Mouse (Mus musculus): ENCODE results near the gene Endod1. TPM values are rescaled to one million over a fixed set of nuclear protein-coding genes. Genes with fewer than 3 reads are reported as not detected.

The Endod1 gene
- polyA plus RNA-seq, 1 experiment from 2014 or later = 7.8 TPM

DNA sequence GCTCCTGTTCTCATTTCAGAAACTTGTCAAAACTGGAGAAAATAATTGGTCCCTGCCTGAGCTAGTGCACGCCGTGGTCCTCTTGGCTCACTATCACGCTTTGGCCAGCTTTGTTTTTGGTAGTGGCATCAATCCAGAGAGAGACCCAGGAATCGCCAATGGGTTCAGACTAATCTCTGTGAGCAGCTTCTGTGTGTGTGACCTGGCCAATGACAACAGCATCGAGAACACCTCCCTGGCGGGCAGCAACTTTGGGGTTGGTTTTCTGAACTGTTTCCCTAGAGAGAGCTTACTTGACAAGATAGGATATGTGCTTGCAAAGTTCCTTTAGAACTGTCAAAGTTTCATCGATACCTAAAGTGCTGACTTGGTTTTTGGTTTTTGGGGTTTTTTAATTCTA lies 66.8 kb downstream of the Endod1 start:
- Histone ChIP-seq H3K36me3 (ENCODE audit: control insufficient read depth, insufficient read depth) (peaks cover 10% of the 10 kb centered on the region), H3K4me3 (ENCODE audit: low read length) (no peak overlapping the region), H3K9ac (ENCODE audit: low read length) (no peak overlapping the region), H3K27ac (ENCODE audit: low read length) (no peak overlapping the region), H3K4me1 (ENCODE audit: control insufficient read depth, insufficient read depth, low read length) (peaks cover 4% of the 10 kb centered on the region; the same call in 1 of the 2 replicates), H3K4me2 (ENCODE audit: low read depth, low read length) (no peak overlapping the region), H3K27me3 (ENCODE audit: control insufficient read depth, insufficient read depth, low read length) (no peaks in the 10 kb centered on the region), H3K9me3 (replicated peaks; ENCODE audit: control insufficient read depth, low read length) (no peaks in the 10 kb centered on the region)
- ATAC-seq (replicated peaks; ENCODE audit: extremely low read depth, insufficient read depth, low FRiP score) = no peak
- WGBS = 75% methylated on average over 7 of the region's 7 CpGs

DNA sequence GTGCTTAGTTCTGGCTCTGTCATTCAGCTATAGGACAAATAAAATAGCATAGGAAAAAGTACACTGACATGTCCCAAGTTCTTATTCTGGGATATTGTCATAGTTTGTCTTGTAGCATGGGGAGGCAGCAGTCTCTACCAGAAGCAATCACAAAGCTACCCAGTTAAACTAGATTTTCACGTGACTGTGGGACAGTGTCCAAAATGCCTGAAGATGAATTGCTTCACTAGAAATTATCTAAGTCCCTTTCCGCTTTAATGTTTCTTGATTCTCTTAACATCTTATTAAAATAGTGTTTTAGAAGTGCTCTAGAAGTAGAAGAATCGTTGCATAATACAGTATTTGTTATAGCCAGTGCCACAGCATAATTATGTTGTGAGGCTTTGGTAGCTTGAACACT lies 67.3 kb downstream of the Endod1 start:
- Histone ChIP-seq H3K4me3 (ENCODE audit: low read length) (no peak overlapping the region), H3K4me1 (ENCODE audit: control insufficient read depth, insufficient read depth, low read length) (peaks cover 4% of the 10 kb centered on the region; the same call in 1 of the 2 replicates), H3K36me3 (ENCODE audit: control insufficient read depth, insufficient read depth) (peaks cover 10% of the 10 kb centered on the region), H3K9me3 (replicated peaks; ENCODE audit: control insufficient read depth, low read length) (no peaks in the 10 kb centered on the region), H3K4me2 (ENCODE audit: low read depth, low read length) (no peak overlapping the region), H3K27ac (ENCODE audit: low read length) (no peak overlapping the region), H3K9ac (ENCODE audit: low read length) (no peak overlapping the region), H3K27me3 (ENCODE audit: control insufficient read depth, insufficient read depth, low read length) (no peaks in the 10 kb centered on the region)
- no peak for ATAC-seq (replicated peaks; ENCODE audit: extremely low read depth, insufficient read depth, low FRiP score)
- WGBS = 72% methylated on average over 3 of the region's 3 CpGs

DNA sequence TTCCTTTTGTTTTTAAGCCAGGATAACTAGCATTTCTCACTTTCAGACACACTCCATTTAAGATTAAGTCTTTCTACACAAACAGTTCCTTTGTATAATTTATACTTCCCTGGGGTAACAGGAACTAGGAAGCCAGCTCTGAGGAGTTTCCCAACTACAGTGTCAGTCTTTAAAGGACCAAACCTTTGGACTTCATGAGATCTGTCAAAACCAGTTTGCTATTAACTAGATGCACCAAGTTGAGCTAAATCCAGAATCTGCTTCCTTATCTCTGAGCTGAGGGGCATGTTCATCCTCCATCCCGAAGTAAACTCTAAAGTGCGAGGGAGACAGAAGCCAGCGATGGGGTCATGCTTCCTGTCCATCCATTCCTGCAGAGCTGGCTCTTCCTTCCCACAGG lies 74.0 kb downstream of the Endod1 start:
- Histone ChIP-seq H3K9me3 (replicated peaks; ENCODE audit: control insufficient read depth, low read length) (no peaks in the 10 kb centered on the region), H3K27ac (ENCODE audit: low read length) (no peak overlapping the region), H3K4me1 (ENCODE audit: control insufficient read depth, insufficient read depth, low read length) (no peaks in the 10 kb centered on the region), H3K4me3 (ENCODE audit: low read length) (no peak overlapping the region), H3K27me3 (ENCODE audit: control insufficient read depth, insufficient read depth, low read length) (no peaks in the 10 kb centered on the region), H3K36me3 (ENCODE audit: control insufficient read depth, insufficient read depth) (peaks cover 5% of the 10 kb centered on the region; the same call in 1 of the 2 replicates), H3K9ac (ENCODE audit: low read length) (no peak overlapping the region), H3K4me2 (ENCODE audit: low read depth, low read length) (no peak overlapping the region)
- no peak for ATAC-seq (replicated peaks; ENCODE audit: extremely low read depth, insufficient read depth, low FRiP score)
- WGBS = 45% methylated on average over 3 of the region's 3 CpGs

DNA sequence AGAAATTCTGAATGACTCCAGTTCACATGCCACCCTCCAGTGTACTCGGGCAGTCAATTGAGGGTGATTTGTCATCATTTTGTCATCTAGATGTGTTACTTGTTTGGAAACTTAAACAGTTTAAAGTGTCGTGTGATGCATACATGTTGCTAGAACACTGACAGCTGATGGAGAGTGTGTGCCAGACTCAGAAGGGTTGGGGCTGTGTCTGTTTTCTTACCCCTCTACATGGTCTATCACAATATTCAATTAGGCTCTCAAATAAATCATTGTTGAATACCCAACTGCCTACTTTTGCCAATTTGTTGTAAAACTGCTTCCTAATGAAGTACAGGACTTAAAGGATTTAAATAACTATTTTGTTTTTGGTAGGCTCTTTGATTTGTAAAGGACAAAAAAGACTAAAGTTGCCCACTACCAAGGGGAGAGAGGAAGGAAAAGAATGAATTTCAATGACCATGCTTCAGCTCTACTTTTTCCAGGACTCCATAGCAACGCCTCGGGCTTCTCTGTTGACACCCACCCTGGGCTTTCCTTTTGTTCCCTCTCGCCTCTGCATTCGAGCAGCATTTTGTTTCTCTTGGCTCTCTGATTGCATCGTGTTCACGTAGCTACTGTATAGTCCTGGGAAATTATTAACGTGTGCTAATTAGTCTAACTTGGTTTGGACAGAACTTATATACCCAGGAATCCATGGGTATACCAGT lies 76.9 kb downstream of the Endod1 start:
- no peak overlapping the region for H3K27ac ChIP-seq (ENCODE audit: low read length)
- H3K4me3 ChIP-seq (ENCODE audit: low read length) = no peak overlapping the region
- peaks cover 3% of the 10 kb centered on the region; the same call in 1 of the 2 replicates for H3K36me3 ChIP-seq (ENCODE audit: control insufficient read depth, insufficient read depth)
- peak; percentile 28; the same call in 1 of the 2 replicates for ATAC-seq (replicated peaks; ENCODE audit: extremely low read depth, insufficient read depth, low FRiP score)
- H3K4me2 ChIP-seq (ENCODE audit: low read depth, low read length) = no peak overlapping the region
- H3K9me3 ChIP-seq (replicated peaks; ENCODE audit: control insufficient read depth, low read length) = no peaks in the 10 kb centered on the region
- H3K27me3 ChIP-seq (ENCODE audit: control insufficient read depth, insufficient read depth, low read length) = no peaks in the 10 kb centered on the region
- H3K9ac ChIP-seq (ENCODE audit: low read length) = no peak overlapping the region
- 74% methylated on average over 9 of the region's 9 CpGs for WGBS
- H3K4me1 ChIP-seq (ENCODE audit: control insufficient read depth, insufficient read depth, low read length) = no peaks in the 10 kb centered on the region; the same call in 1 of the 2 replicates

Other genes starting within 250 kb of the Endod1 start
- gene Sesn3, start 106.4 kb downstream of the Endod1 start, polyA plus RNA-seq (2015; fragmentation: Nextera tagmentation; extraction: Ambion mirVana) = 9.2 and 10.1 TPM in 2 replicates
- gene Kdm4d, start 119.0 kb upstream of the Endod1 start, polyA plus RNA-seq (2015; fragmentation: Nextera tagmentation; extraction: Ambion mirVana) = 0.12 TPM in 1 of 2 replicates, not detected in the other
- gene Cwc15, start 119.1 kb upstream of the Endod1 start, polyA plus RNA-seq (2015; fragmentation: Nextera tagmentation; extraction: Ambion mirVana) = 108 and 116 TPM in 2 replicates